Mouse (Mus musculus): ENCODE data around the gene Auh.

The Auh gene

GRCm38 (mm10) chr13:52883084-52883959, 46.2 kb downstream of the Auh start:
- no peak for ATAC-seq (ENCODE audit: insufficient number of reproducible peaks, low FRiP score, low TSS enrichment)

- ATAC-seq (ENCODE audit: insufficient number of reproducible peaks, low FRiP score, low TSS enrichment) = no peak
These were observed 49.1 kb downstream of the Auh start for GRCm38 (mm10) chr13:52880386-52880785.

GRCm38 (mm10) chr13:52879918-52880317, 49.6 kb downstream of the Auh start:
- ATAC-seq (ENCODE audit: insufficient number of reproducible peaks, low FRiP score, low TSS enrichment) = no peak

- no peak for ATAC-seq (ENCODE audit: insufficient number of reproducible peaks, low FRiP score, low TSS enrichment)
These were observed 50.2 kb downstream of the Auh start for GRCm38 (mm10) chr13:52879291-52879690.

GRCm38 (mm10) chr13:52878823-52879222, 50.7 kb downstream of the Auh start:
- ATAC-seq (ENCODE audit: insufficient number of reproducible peaks, low FRiP score, low TSS enrichment) = no peak

- no peak for ATAC-seq (ENCODE audit: insufficient number of reproducible peaks, low FRiP score, low TSS enrichment)
These were observed 53.7 kb downstream of the Auh start for GRCm38 (mm10) chr13:52875541-52876325.

- ATAC-seq (ENCODE audit: insufficient number of reproducible peaks, low FRiP score, low TSS enrichment) = no peak
These were observed 54.4 kb downstream of the Auh start for GRCm38 (mm10) chr13:52875089-52875488.

- no peak for ATAC-seq (ENCODE audit: insufficient number of reproducible peaks, low FRiP score, low TSS enrichment)
These were observed 55.1 kb downstream of the Auh start for GRCm38 (mm10) chr13:52874338-52874737.

GRCm38 (mm10) chr13:52873923-52874322, 55.6 kb downstream of the Auh start:
- no peak for ATAC-seq (ENCODE audit: insufficient number of reproducible peaks, low FRiP score, low TSS enrichment)

GRCm38 (mm10) chr13:52866005-52866792, 63.3 kb downstream of the Auh start:
- no peak for ATAC-seq (ENCODE audit: insufficient number of reproducible peaks, low FRiP score, low TSS enrichment)

GRCm38 (mm10) chr13:52863436-52863835, 66.0 kb downstream of the Auh start:
- ATAC-seq (ENCODE audit: insufficient number of reproducible peaks, low FRiP score, low TSS enrichment) = no peak

- ATAC-seq (ENCODE audit: insufficient number of reproducible peaks, low FRiP score, low TSS enrichment) = no peak
These were observed 69.3 kb downstream of the Auh start for GRCm38 (mm10) chr13:52860006-52860685.

- peak; percentile 62 for ATAC-seq (ENCODE audit: insufficient number of reproducible peaks, low FRiP score, low TSS enrichment)
These were observed 70.2 kb downstream of the Auh start for GRCm38 (mm10) chr13:52859065-52859820.

GRCm38 (mm10) chr13:52858373-52858772, 71.1 kb downstream of the Auh start:
- ATAC-seq (ENCODE audit: insufficient number of reproducible peaks, low FRiP score, low TSS enrichment) = no peak

- ATAC-seq (ENCODE audit: insufficient number of reproducible peaks, low FRiP score, low TSS enrichment) = no peak
These were observed 71.7 kb downstream of the Auh start for GRCm38 (mm10) chr13:52857781-52858180.

GRCm38 (mm10) chr13:52853536-52853935, 75.9 kb downstream of the Auh start:
- ATAC-seq (ENCODE audit: insufficient number of reproducible peaks, low FRiP score, low TSS enrichment) = no peak

GRCm38 (mm10) chr13:52851886-52852285, 77.6 kb downstream of the Auh start:
- ATAC-seq (ENCODE audit: insufficient number of reproducible peaks, low FRiP score, low TSS enrichment) = no peak

GRCm38 (mm10) chr13:52850024-52850723, 79.3 kb downstream of the Auh start:
- no peak for ATAC-seq (ENCODE audit: insufficient number of reproducible peaks, low FRiP score, low TSS enrichment)

- peak; percentile 60 for ATAC-seq (ENCODE audit: insufficient number of reproducible peaks, low FRiP score, low TSS enrichment)
These were observed 80.1 kb downstream of the Auh start for GRCm38 (mm10) chr13:52849394-52849801.

Measured in cerebellum, adult (tissue).